Mouse (Mus musculus): Measurements from ENCODE around the gene Kat6b.
A peak's percentile ranks its signal among the peaks of the same experiment; 100 is the strongest.
"Not testable (repeated sequence)": the region's sequence is repeated elsewhere in the genome, so short reads cannot be mapped to it uniquely, and the experiment has no call there.

Gene Kat6b

GRCm38 (mm10) chr14:21484693-21485092 lies 3.5 kb downstream of the Kat6b start:
- DNase-seq (ENCODE audit: low spot score in 2 of 2), result no peak

- no peak for DNase-seq (ENCODE audit: low spot score in 2 of 2)
Observed at GRCm38 (mm10) chr14:21485961-21486520, 4.8 kb downstream of the Kat6b start.

GRCm38 (mm10) chr14:21487135-21487534 lies 5.9 kb downstream of the Kat6b start:
- not testable (repeated sequence) for DNase-seq (ENCODE audit: low spot score in 2 of 2)

GRCm38 (mm10) chr14:21488426-21489115 lies 7.3 kb downstream of the Kat6b start:
- DNase-seq (ENCODE audit: low spot score in 2 of 2), result not testable (repeated sequence)

GRCm38 (mm10) chr14:21489116-21489485 lies 7.9 kb downstream of the Kat6b start:
- DNase-seq (ENCODE audit: low spot score in 2 of 2), result no peak

GRCm38 (mm10) chr14:21490141-21490540 lies 8.9 kb downstream of the Kat6b start:
- no peak for DNase-seq (ENCODE audit: low spot score in 2 of 2)

- no peak for DNase-seq (ENCODE audit: low spot score in 2 of 2)
Observed at GRCm38 (mm10) chr14:21498361-21498996, 17.2 kb downstream of the Kat6b start.

GRCm38 (mm10) chr14:21499011-21499581 lies 17.9 kb downstream of the Kat6b start:
- peak in 1 of 2 experiments; percentile 30 for DNase-seq (ENCODE audit: low spot score in 2 of 2)

GRCm38 (mm10) chr14:21499631-21500153 lies 18.5 kb downstream of the Kat6b start:
- peak in 1 of 2 experiments; percentile 58 for DNase-seq (ENCODE audit: low spot score in 2 of 2)

- peak; percentile 100 for DNase-seq (ENCODE audit: low spot score in 2 of 2)
Observed at GRCm38 (mm10) chr14:21500154-21501047, 19.2 kb downstream of the Kat6b start.

GRCm38 (mm10) chr14:21501048-21501657 lies 19.9 kb downstream of the Kat6b start:
- no peak for DNase-seq (ENCODE audit: low spot score in 2 of 2)

GRCm38 (mm10) chr14:21505036-21505435 lies 23.8 kb downstream of the Kat6b start:
- DNase-seq (ENCODE audit: low spot score in 2 of 2), result no peak

GRCm38 (mm10) chr14:21507046-21507445 lies 25.8 kb downstream of the Kat6b start:
- DNase-seq (ENCODE audit: low spot score in 2 of 2), result no peak

- no peak for DNase-seq (ENCODE audit: low spot score in 2 of 2)
Observed at GRCm38 (mm10) chr14:21509111-21509905, 28.1 kb downstream of the Kat6b start.

- no peak for DNase-seq (ENCODE audit: low spot score in 2 of 2)
Observed at GRCm38 (mm10) chr14:21511438-21511837, 30.2 kb downstream of the Kat6b start.

GRCm38 (mm10) chr14:21515505-21515904 lies 34.3 kb downstream of the Kat6b start:
- no peak for DNase-seq (ENCODE audit: low spot score in 2 of 2)

- DNase-seq (ENCODE audit: low spot score in 2 of 2), result no peak
Observed at GRCm38 (mm10) chr14:21519307-21519706, 38.1 kb downstream of the Kat6b start.

- DNase-seq (ENCODE audit: low spot score in 2 of 2), result no peak
Observed at GRCm38 (mm10) chr14:21520496-21520895, 39.3 kb downstream of the Kat6b start.

GRCm38 (mm10) chr14:21521496-21521895 lies 40.3 kb downstream of the Kat6b start:
- DNase-seq (ENCODE audit: low spot score in 2 of 2), result not testable (repeated sequence)

GRCm38 (mm10) chr14:21522312-21522978 lies 41.2 kb downstream of the Kat6b start:
- no peak for DNase-seq (ENCODE audit: low spot score in 2 of 2)

Data from right cerebral cortex, postnatal 36 days (tissue).